Mouse (Mus musculus): Measurements from ENCODE around the gene Nfyb. TPM values are rescaled to one million over a fixed set of nuclear protein-coding genes. Genes with fewer than 3 reads are reported as not detected.

The Nfyb gene
- polyA plus RNA-seq, 1 experiment, result 56.4 TPM

DNA sequence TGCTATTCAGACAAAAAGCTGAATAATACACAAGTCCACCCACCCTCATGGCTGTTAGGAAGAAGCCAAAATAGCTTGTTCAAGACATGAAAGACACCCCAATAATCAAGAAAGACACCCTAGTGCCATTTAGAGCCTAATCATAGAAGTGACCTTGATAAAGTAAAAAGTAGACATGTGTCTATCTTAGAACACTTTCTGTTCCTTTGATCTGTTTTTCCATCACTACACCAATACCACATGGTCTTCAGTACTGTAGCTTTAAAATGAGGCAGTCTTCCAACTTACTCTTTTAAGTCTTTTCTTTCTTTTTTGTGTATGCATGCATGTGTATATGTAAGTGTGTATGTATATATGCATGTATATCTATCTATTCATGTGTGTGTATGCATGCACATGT, 16.9 kb upstream of the Nfyb start:
- no peak for TF ChIP-seq CTCF (IDR thresholded peaks at IDR 0.05; ENCODE audit: borderline replicate concordance, insufficient read depth, low read length)
- TF ChIP-seq POLR2A (IDR thresholded peaks at IDR 0.05; ENCODE audit: low read depth, low read length), result no peak
- no peak overlapping the region for H3K27ac ChIP-seq (ENCODE audit: insufficient read depth, low read length)
- no peak overlapping the region for H3K4me3 ChIP-seq (ENCODE audit: insufficient read depth, low read length)
- peaks cover 5% of the 10 kb centered on the region; the same call in 1 of the 2 replicates for H3K4me1 ChIP-seq (ENCODE audit: control insufficient read depth, insufficient read depth, low read length)

DNA sequence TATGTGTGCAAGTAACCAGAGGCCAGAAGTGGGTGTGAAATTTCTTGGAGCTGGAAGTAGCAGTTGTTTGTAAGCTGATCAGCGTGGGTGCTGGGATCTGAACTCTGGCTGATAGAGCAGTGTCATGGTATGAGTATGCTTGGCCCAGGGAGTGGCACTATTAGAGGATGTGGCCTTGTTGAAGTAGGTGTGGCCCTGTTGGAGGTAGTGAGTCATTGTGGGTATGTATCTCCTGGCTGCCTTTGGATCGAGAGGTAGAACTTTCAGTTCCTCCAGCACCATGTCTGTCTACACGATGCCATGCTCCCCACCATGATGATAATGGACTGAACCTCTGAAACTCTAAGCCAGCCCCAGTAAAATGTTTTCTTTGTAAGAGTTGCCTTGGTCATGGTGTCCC, 16.4 kb upstream of the Nfyb start:
- no peak overlapping the region for H3K27ac ChIP-seq (ENCODE audit: insufficient read depth, low read length)
- H3K4me3 ChIP-seq (ENCODE audit: insufficient read depth, low read length), result no peak overlapping the region
- no peak for TF ChIP-seq CTCF (IDR thresholded peaks at IDR 0.05; ENCODE audit: borderline replicate concordance, insufficient read depth, low read length)
- no peak for TF ChIP-seq POLR2A (IDR thresholded peaks at IDR 0.05; ENCODE audit: low read depth, low read length)
- peaks cover 5% of the 10 kb centered on the region; the same call in 1 of the 2 replicates for H3K4me1 ChIP-seq (ENCODE audit: control insufficient read depth, insufficient read depth, low read length)

DNA sequence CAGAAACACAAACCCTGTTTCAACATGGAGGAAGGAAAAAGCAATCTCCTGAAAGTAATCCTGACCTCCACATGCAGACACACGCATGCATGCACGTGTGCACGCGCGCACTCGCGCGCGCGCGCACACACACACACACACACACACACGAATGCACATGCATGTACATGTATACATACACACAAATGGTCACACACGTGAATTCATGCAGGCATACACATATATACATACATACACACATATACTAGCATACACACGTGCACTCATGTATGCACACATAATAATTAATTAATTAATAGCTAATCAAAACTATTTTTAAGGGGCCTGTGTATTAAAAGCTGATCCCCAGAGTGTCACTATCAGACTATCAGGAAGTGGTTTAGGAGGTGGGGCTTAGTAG, 15.9 kb upstream of the Nfyb start:
- Histone ChIP-seq H3K4me3 (ENCODE audit: insufficient read depth, low read length) (no peak overlapping the region), H3K4me1 (ENCODE audit: control insufficient read depth, insufficient read depth, low read length) (peaks cover 5% of the 10 kb centered on the region; the same call in 1 of the 2 replicates), H3K27ac (ENCODE audit: insufficient read depth, low read length) (no peak overlapping the region)
- no peak for TF ChIP-seq CTCF (IDR thresholded peaks at IDR 0.05; ENCODE audit: borderline replicate concordance, insufficient read depth, low read length)
- TF ChIP-seq POLR2A (IDR thresholded peaks at IDR 0.05; ENCODE audit: low read depth, low read length), result no peak

DNA sequence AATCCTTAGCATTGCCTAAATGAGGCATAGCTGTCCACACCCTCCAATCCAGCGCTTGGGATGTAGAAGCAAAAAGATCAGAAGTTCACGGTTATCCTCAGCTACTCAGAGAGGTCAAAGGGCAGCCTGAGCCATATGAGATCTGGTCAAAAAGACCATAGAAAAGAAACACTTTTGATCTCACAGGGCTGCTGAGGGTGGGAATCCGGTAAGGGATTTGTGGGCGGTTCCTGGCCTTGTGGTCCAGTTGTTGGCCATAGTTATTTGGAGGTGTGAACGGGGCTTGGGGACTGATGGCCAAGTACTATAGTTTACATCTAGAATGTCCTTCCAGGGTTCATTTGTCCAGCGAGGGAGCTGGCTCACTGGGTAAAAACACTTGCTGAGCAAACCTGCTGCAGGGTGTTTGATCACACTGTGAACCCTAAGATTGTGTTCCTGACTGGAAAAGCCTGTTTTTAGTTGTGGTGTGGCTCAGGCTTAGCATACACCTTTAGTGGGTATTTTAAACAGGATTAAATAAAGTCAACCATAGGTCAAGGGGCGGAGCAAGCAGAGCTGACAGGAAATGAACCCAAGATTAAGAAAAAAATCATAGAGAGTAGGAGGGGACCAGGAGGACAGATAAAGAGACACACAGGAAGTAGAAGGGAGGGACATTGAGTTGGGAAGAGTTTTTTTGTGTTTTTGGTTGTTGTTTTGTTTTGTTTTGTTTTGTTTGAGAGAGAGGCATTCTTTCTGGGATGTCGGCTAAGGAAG, 15.0 kb upstream of the Nfyb start:
- H3K4me1 ChIP-seq (ENCODE audit: control insufficient read depth, insufficient read depth, low read length), result peaks cover 5% of the 10 kb centered on the region; the same call in 1 of the 2 replicates
- H3K27ac ChIP-seq (ENCODE audit: insufficient read depth, low read length), result no peak overlapping the region
- H3K4me3 ChIP-seq (ENCODE audit: insufficient read depth, low read length), result no peak overlapping the region
- no peak for TF ChIP-seq POLR2A (IDR thresholded peaks at IDR 0.05; ENCODE audit: low read depth, low read length)
- TF ChIP-seq CTCF (IDR thresholded peaks at IDR 0.05; ENCODE audit: borderline replicate concordance, insufficient read depth, low read length), result no peak

DNA sequence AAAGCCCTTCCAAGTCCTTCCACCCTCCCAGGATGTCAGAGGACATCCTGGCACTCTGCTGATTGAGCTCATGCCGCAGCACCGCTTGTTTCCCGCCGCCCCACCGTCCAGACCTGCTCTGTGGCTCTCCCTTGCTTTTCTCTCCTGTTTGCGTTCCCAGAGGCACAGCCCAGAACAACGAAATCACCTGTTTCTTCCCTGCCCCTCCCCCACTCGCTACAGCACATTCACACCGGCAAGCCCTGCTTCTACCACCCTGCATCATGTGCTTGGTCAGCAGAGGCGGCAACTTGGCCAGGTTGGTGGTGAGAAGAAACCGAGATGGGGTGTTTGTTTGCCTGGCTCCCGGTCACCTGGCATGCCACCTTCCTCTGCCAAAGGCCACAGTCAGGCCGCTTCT, 13.9 kb upstream of the Nfyb start:
- Histone ChIP-seq H3K27ac (ENCODE audit: insufficient read depth, low read length) (no peak overlapping the region), H3K4me3 (ENCODE audit: insufficient read depth, low read length) (no peak overlapping the region), H3K4me1 (ENCODE audit: control insufficient read depth, insufficient read depth, low read length) (peaks cover 5% of the 10 kb centered on the region; the same call in 1 of the 2 replicates)
- TF ChIP-seq POLR2A (IDR thresholded peaks at IDR 0.05; ENCODE audit: low read depth, low read length) (no peak), CTCF (IDR thresholded peaks at IDR 0.05; ENCODE audit: borderline replicate concordance, insufficient read depth, low read length) (no peak)

DNA sequence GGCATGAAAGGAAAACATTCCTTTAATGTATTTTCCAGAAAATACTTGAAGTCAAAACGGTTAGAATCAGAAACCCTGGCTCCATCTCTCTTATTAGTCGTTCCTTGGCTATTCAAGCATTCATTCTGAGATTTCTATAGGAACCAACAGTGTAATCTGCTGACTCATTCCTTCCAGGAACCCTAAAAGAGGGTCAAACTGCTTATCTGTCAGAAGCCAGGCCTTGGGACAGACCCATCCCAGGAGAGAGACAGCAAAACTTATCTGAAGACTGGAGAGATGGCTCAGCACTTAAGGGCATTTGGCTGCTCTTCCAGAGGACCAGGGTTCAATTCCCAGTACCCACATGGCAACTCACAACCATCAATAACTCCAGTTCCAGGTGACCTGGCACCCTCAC, 13.1 kb upstream of the Nfyb start:
- TF ChIP-seq CTCF (IDR thresholded peaks at IDR 0.05; ENCODE audit: borderline replicate concordance, insufficient read depth, low read length) (no peak), POLR2A (IDR thresholded peaks at IDR 0.05; ENCODE audit: low read depth, low read length) (no peak)
- H3K4me1 ChIP-seq (ENCODE audit: control insufficient read depth, insufficient read depth, low read length), result peaks cover 5% of the 10 kb centered on the region; the same call in 1 of the 2 replicates

DNA sequence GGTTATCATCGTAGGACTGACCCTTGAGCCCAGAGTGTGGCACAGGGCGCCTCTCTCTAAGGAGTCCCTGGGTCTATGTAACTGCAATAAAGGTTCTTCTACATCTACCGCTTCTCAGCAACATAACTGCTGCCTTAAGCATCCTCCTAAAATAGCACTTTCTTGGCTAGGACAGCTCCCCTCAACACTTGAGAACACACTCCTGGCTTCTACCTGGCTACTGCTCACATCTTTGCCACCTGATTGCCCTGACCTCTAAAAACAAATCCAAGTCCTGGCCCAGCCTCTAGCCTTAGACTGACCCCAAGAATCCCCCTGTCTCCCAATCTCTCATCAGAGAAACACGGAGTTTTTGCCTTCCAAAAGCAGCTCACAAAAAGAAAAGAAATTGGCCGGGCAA, 10.9 kb upstream of the Nfyb start:
- H3K4me1 ChIP-seq (ENCODE audit: control insufficient read depth, insufficient read depth, low read length), result 0 out of 2 replicates have a peak, but pooled peaks cover 5% of the 10 kb centered on the region
- H3K27ac ChIP-seq (ENCODE audit: insufficient read depth, low read length), result no peak overlapping the region
- no peak overlapping the region for H3K4me3 ChIP-seq (ENCODE audit: insufficient read depth, low read length)
- no peak for TF ChIP-seq CTCF (IDR thresholded peaks at IDR 0.05; ENCODE audit: borderline replicate concordance, insufficient read depth, low read length)
- TF ChIP-seq POLR2A (IDR thresholded peaks at IDR 0.05; ENCODE audit: low read depth, low read length), result no peak

More for the DNA sequence above, 13.1 kb upstream of the Nfyb start:
- Histone ChIP-seq H3K27ac (ENCODE audit: insufficient read depth, low read length) (peak overlapping the region; percentile 86), H3K4me3 (ENCODE audit: insufficient read depth, low read length) (no peak overlapping the region)

DNA sequence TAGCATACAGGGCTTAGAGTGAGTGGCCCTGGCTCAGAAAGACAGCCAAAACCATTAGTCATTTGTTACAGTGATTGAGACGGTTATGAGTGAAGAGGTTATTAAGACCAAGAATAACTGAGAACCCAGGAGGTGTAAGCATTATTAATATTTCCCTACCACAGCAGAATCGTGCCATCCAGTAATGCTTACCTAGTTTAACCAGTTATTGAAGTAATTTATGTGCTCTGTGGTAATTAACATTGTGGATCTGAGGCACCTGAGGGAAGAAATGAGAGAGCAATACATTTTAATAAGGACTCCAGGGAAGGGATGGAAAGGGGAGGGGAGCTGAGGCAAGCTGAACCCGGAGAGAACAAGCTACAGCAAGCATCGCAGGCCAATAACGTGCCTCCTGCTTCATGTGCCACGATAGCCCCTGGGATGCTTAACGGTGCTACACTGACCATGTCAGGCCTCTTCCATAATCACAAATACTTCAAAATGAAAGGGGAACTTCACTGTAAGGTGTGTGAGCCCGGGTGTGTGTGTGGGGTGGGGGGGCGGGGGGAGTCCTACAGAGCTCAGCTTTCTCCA, 7.7 kb upstream of the Nfyb start:
- Histone ChIP-seq H3K27ac (ENCODE audit: insufficient read depth, low read length) (no peak overlapping the region), H3K4me1 (ENCODE audit: control insufficient read depth, insufficient read depth, low read length) (0 out of 2 replicates have a peak, but pooled peaks cover 3% of the 10 kb centered on the region), H3K4me3 (ENCODE audit: insufficient read depth, low read length) (no peak overlapping the region)
- TF ChIP-seq CTCF (IDR thresholded peaks at IDR 0.05; ENCODE audit: borderline replicate concordance, insufficient read depth, low read length), result no peak
- TF ChIP-seq POLR2A (IDR thresholded peaks at IDR 0.05; ENCODE audit: low read depth, low read length), result no peak

DNA sequence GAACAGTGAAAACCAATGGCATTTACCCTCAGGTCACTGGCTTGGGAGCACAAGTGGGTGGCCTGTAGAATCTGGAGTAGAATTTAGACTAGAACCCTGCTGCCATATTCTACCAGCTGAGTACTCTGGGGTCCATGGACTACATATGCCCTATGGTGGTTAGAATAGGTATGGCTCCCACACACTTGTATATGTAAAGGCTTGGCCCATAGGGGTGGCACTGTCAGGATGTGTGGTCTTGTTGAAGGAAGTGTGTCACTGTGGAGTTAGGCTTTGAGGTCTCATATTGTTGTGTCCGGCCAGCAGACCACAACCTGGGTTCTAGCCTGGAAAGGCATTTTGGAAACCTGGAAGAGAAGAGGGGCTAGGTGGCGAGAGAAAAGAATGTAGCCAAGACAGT, 6.8 kb upstream of the Nfyb start:
- Histone ChIP-seq H3K27ac (ENCODE audit: insufficient read depth, low read length) (no peak overlapping the region), H3K4me3 (ENCODE audit: insufficient read depth, low read length) (no peak overlapping the region), H3K4me1 (ENCODE audit: control insufficient read depth, insufficient read depth, low read length) (no peaks in the 10 kb centered on the region)
- no peak for TF ChIP-seq POLR2A (IDR thresholded peaks at IDR 0.05; ENCODE audit: low read depth, low read length)
- TF ChIP-seq CTCF (IDR thresholded peaks at IDR 0.05; ENCODE audit: borderline replicate concordance, insufficient read depth, low read length), result no peak

DNA sequence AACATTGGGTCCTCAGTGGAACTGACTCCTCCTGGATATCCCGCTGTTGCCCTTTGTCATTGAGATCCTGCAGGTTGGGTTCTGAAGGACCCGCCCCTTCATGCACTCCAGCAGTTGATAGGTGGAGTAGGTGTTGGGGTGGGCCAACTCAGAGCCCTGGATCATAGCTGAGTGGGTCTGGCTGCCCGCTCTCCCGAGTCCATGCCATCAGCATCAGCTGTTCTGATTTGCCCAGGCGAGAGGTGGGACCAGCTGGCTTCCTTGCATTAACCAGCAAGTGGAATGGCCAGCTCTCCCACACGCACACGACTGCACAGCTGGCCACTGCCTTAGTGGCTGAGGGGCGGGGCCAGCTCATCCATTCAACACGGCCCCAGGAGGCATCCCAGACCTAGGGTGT, 5.0 kb upstream of the Nfyb start:
- no peaks in the 10 kb centered on the region for H3K4me1 ChIP-seq (ENCODE audit: control insufficient read depth, insufficient read depth, low read length)

More for the DNA sequence above, 5.0 kb upstream of the Nfyb start:
- Histone ChIP-seq H3K27ac (ENCODE audit: insufficient read depth, low read length) (no peak overlapping the region), H3K4me3 (ENCODE audit: insufficient read depth, low read length) (no peak overlapping the region)
- TF ChIP-seq POLR2A (IDR thresholded peaks at IDR 0.05; ENCODE audit: low read depth, low read length), result no peak
- TF ChIP-seq CTCF (IDR thresholded peaks at IDR 0.05; ENCODE audit: borderline replicate concordance, insufficient read depth, low read length), result no peak

All from embryonic fibroblast, embryonic 13.5 days (primary cell).